Mouse (Mus musculus) stomach, postnatal 0 days (tissue): ENCODE results near the gene Rfwd3. TPM values are rescaled to one million over a fixed set of nuclear protein-coding genes. Genes with fewer than 3 reads are reported as not detected.

ENCODE experiments used
- ATAC-seq: fragments of 200-750 bp; cut with Nextera tagmentation; 2 replicates; pipeline ENCODE4 v1.8.0; 2017; ENCODE audit not compliant: low FRiP score, low TSS enrichment
- DNase-seq: peaks from one replicate; pipeline ENCODE4 v3.0.0-alpha.2; 2016; ENCODE audit warnings: low spot score
- H3K27ac ChIP-seq: fragments of 300-500 bp; sonication (generic); replicated peaks from 2 replicates; pipeline ENCODE4 v1.5.1; 2014; ENCODE audit warnings: mild to moderate bottlenecking, control low read depth
- H3K27me3 ChIP-seq: fragments of 300-500 bp; sonication (generic); 2 replicates; pipeline ENCODE4 v1.6.1; 2014; ENCODE audit warnings: low read length; ENCODE audit not compliant: control insufficient read depth, insufficient read depth
- H3K36me3 ChIP-seq: fragments of 300-500 bp; sonication (generic); 2 replicates; pipeline ENCODE4 v1.6.1; 2014; ENCODE audit warnings: low read length, mixed read lengths; ENCODE audit not compliant: control insufficient read depth, insufficient read depth
- H3K4me1 ChIP-seq: fragments of 300-500 bp; sonication (generic); replicated peaks from 2 replicates; pipeline ENCODE4 v1.6.1; 2014; ENCODE audit warnings: antibody characterized with exemption; ENCODE audit not compliant: control insufficient read depth, insufficient read depth
- H3K4me2 ChIP-seq: fragments of 300-500 bp; sonication (generic); replicated peaks from 2 replicates; pipeline ENCODE4 v1.6.1; 2014; ENCODE audit warnings: low read depth, mild to moderate bottlenecking, control low read depth, moderate library complexity
- H3K4me3 ChIP-seq: fragments of 300-500 bp; sonication (generic); 2 replicates; pipeline ENCODE4 v1.5.1; 2014; ENCODE audit warnings: low read depth, low read length, control low read depth
- H3K9ac ChIP-seq: fragments of 300-500 bp; sonication (generic); 2 replicates; pipeline ENCODE4 v1.6.1; 2014; ENCODE audit warnings: mild to moderate bottlenecking, low read length, control low read depth, mixed read lengths
- H3K9me3 ChIP-seq: fragments of 300-500 bp; sonication (generic); 2 replicates; pipeline ENCODE4 v1.6.1; 2016; ENCODE audit warnings: low read length; ENCODE audit not compliant: control insufficient read depth
- CTCF ChIP-seq: IDR thresholded peaks from 2 replicates; pipeline ENCODE4 v1.5.1; 2016; ENCODE audit warnings: antibody characterized with exemption, low read depth, mild to moderate bottlenecking, moderate library complexity
- EP300 ChIP-seq: optimal IDR thresholded peaks from 2 replicates; pipeline ENCODE3; 2016; ENCODE audit warnings: antibody characterized with exemption
- WGBS: fragments of 180-500 bp; shearing (Covaris S2); extraction: QIAGEN DNeasy Blood & Tissue Kit; methylation state at CpG from one replicate; pipeline ENCODE4 v1.1.7; 2014; 5-methylcytosine and 5-hydroxymethylcytosine counted together
- polyA plus RNA-seq: library from polyadenylated mRNA; unstranded; fragments of >200 nt; fragmentation: Nextera tagmentation; extraction: Ambion mirVana; gene quantifications from 2 replicates; pipeline ENCODE4 v1.2.1, GENCODE M21; 2015

Rfwd3 gene
- polyA plus RNA-seq, result 12.0 and 12.5 TPM in 2 replicates

DNA sequence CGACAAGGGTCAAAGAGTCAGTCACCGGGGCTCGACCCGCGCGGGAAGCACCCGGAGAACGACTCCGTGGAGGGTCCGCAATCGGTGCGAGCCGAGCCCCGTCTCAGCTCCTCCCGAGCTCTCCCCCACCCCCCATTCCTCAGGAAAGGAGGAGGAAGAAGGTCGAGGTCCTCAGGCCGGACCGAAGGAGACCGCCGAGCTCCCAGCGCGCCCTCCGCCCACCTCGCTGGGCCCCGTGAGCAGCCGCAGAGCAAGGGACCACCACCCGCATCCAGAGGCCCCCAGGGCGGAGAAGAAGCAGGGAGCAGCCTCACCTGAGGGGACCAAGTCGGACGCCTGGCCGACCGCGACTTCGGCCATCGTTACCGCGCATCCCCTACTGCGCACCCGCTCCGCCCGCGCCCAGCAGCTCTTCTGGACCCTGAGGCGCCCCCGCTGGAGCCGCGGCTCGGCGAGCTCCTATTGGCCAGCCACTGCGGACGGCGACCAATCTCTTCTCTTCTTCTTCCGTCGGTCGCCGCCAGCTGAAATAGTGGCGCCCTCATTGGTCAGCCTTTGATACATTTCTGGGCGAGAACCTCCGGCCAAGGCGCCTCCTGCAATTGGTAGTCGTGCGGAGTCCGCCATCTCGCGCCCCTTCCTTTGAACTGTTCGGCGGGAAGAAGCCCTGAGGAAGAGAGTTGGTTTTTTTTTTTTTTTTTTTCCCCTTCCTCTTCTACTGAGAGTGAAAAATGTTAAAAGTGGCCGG, at the start of gene Rfwd3:
Rfwd3 (minus strand) TSS at position 402 of the 748 bp plus-strand sequence.
- DNase-seq, result peak; percentile 97

DNA sequence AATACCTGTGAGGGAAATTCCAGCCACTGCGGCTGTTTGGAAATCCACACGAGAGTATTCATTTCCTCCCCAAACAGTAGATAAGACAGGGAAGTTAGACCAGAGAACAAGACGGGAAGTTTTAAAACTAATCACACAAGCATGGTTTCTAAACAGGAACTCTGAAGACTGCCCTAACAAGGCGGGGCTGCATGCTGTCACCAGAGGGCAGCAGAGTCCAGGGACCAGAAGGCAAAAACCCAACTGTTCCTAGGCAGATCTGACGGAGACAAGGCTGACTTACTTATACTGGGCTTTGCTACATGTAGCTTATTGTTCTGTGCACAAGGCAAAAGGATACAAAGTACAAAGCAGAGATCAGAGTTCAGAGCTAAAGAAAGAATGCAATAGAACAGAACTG, 43.2 kb upstream of the Rfwd3 start:
- H3K9ac ChIP-seq, result no peak overlapping the region
- H3K4me1 ChIP-seq, result no peaks in the 10 kb centered on the region
- TF ChIP-seq EP300 (no peak), CTCF (peak; percentile 99)
- no peaks in the 10 kb centered on the region for H3K27me3 ChIP-seq
- H3K4me2 ChIP-seq, result no peak overlapping the region
- ATAC-seq (peak; percentile 82), DNase-seq (peak; percentile 89)
- WGBS, result 10% methylated on average over 5 of the region's 5 CpGs
- H3K27ac ChIP-seq, result no peak overlapping the region
- no peaks in the 10 kb centered on the region for H3K9me3 ChIP-seq
- no peak overlapping the region for H3K4me3 ChIP-seq
- no peaks in the 10 kb centered on the region for H3K36me3 ChIP-seq

More for the DNA sequence above, at the start of gene Rfwd3:
- H3K4me2 ChIP-seq, result peak within 1 kb of the TSS; percentile 68
- no peaks in the 10 kb centered on the region for H3K27me3 ChIP-seq
- H3K9ac ChIP-seq, result peak within 1 kb of the TSS; percentile 90
- peak within 1 kb of the TSS; percentile 87 for H3K27ac ChIP-seq
- H3K4me1 ChIP-seq, result no peaks in the 10 kb centered on the region
- peak; percentile 99 for ATAC-seq
- no peaks in the 10 kb centered on the region for H3K36me3 ChIP-seq
- H3K4me3 ChIP-seq, result peak within 1 kb of the TSS; percentile 93
- peak; percentile 50 for TF ChIP-seq CTCF
- no peak for TF ChIP-seq EP300
- WGBS, result under 1% methylated on average over 62 of the region's 67 CpGs
- H3K9me3 ChIP-seq, result no peaks in the 10 kb centered on the region

DNA sequence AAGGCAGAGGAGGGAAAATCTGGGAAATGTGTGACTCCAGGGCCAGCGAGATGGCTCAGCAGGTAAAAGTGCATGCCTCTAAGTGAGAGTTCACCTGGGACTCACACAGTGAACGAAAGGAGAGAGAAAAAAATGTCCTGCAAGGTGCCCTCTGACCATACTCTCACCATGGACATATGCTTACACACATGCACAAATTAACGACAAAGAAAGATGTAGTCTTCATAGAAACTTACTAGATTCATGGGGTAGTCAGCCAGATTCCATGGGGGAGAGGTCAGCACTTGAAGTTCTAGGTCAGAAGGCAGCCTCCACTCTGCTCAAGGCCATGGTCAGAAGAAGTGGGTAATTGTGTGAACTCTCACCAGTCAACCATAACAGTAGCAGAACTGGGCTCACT, 40.2 kb upstream of the Rfwd3 start:
- H3K27ac ChIP-seq, result no peak overlapping the region
- 60% methylated on average over 3 of the region's 3 CpGs for WGBS
- ATAC-seq (no peak), DNase-seq (no peak)
- no peak overlapping the region for H3K4me3 ChIP-seq
- H3K4me2 ChIP-seq, result no peak overlapping the region
- H3K4me1 ChIP-seq, result no peaks in the 10 kb centered on the region
- no peak overlapping the region for H3K9ac ChIP-seq
- no peaks in the 10 kb centered on the region for H3K9me3 ChIP-seq
- H3K27me3 ChIP-seq, result no peaks in the 10 kb centered on the region
- no peak for TF ChIP-seq CTCF
- TF ChIP-seq EP300, result no peak
- no peaks in the 10 kb centered on the region for H3K36me3 ChIP-seq

DNA sequence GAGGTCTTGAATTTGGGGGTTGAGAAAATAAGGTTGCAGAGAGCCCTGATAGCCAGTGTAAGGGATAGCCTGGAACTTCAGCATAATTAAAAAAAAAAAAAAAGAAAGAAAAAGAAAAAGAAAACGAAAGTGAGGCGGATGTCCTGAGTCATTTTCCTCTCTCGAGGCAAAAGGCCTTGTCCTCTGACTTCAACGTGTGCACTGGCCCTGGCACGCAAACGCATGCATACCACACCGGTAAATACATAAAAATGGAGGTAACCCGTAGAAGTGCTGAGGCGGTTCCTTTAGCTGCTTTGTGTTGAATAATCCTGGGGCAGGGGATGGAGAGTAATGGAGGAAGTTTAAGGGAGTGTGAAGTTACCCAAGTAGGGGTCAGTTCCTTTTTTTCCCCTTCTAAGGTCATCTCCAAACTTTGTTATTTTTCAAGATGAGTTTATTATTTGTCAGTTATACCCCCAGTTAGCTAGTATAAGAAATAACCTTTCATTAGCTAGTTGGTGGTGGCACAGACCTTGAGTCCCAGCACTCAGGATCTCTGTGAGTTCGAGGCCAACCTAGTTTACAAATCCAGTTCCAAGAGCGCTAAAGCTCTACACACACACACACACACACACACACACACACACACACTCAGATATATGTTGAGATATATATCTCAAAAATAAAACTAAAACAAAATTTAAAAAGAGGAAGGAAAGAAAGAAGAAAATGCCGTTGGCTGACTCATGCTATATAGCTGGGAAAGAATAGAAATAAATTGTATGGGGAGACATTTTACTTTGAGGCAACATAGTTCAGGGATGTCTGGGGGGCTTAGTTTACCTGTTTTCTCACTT, 38.6 kb upstream of the Rfwd3 start:
- Histone ChIP-seq H3K4me2 (peak overlapping the region; percentile 82), H3K9ac (no peak overlapping the region; the same call in 1 of the 2 replicates), H3K4me1 (no peaks in the 10 kb centered on the region), H3K27me3 (no peaks in the 10 kb centered on the region), H3K36me3 (no peaks in the 10 kb centered on the region), H3K4me3 (peak overlapping the region; percentile 54), H3K9me3 (no peaks in the 10 kb centered on the region), H3K27ac (no peak overlapping the region)
- WGBS, result 37% methylated on average over 12 of the region's 12 CpGs
- no peak for TF ChIP-seq CTCF
- no peak for TF ChIP-seq EP300
- DNase-seq, result no peak
- ATAC-seq, result no peak

DNA sequence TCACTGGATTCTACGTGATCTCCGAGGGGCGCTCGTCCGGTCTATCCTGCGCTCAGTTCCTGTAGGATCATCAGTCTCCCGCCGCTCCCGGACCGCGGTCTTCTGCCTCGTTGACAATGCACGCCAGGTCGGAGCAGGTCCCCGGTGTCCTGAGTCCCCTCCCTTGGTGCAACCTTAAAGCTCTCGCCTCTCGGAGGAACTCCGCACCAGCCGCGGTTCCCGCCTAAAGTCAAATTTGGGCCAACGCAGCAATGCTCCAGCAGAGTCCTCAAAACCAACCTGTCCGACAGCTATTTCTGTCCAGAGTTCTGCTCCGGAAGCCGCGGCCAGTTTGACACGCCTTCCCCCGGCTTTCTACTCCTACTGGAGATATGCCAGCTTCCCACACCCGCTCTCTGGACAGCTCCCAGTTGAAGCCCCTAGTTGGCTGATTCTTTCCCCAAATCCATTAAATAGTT, 37.9 kb upstream of the Rfwd3 start, which contains the start of gene Mlkl:
Mlkl (minus strand) TSS at position 288 of the 458 bp plus-strand sequence.
- Histone ChIP-seq H3K27me3 (no peaks in the 10 kb centered on the region), H3K4me2 (peak within 1 kb of the TSS; percentile 82), H3K9ac (peak within 1 kb of the TSS; percentile 57), H3K4me1 (no peaks in the 10 kb centered on the region), H3K9me3 (no peaks in the 10 kb centered on the region), H3K27ac (peak within 1 kb of the TSS; percentile 31; the same call in 1 of the 2 replicates), H3K4me3 (peak within 1 kb of the TSS; percentile 54), H3K36me3 (no peaks in the 10 kb centered on the region)
- TF ChIP-seq EP300 (no peak), CTCF (no peak)
- WGBS, result under 1% methylated on average over 29 of the region's 29 CpGs
- ATAC-seq (peak; percentile 63), DNase-seq (peak; percentile 76)
